Mouse (Mus musculus) CH12.LX (cell line): ENCODE measurements at regions not wholly inside any gene's neighbourhood (a gene's known extent, or its start where the extent isn't known, plus 50 kb on each side); places are given as distances from the start of the nearest gene placed in this dataset.

Experiments used
- BHLHE40 ChIP-seq: IDR thresholded peaks from 2 replicates; pipeline ENCODE4 v1.6.1; 2011; ENCODE audit warnings: mild to moderate bottlenecking, low read depth, low read length, improper control_type of control experiment
- CTCF ChIP-seq, 2 experiments: IDR thresholded peaks in 1 of 2; conservative IDR thresholded peaks in 1 of 2; 2 replicates each; pipeline ENCODE4 v1.5.1; 2011 to 2012; ENCODE audit warnings: low read depth in 2 of 2, low read length in 2 of 2, improper control_type of control experiment in 1 of 2, inconsistent platforms in 1 of 2, mild to moderate bottlenecking in 1 of 2, moderate library complexity in 1 of 2
- POLR2A ChIP-seq: IDR thresholded peaks from 2 replicates; pipeline ENCODE4 v1.6.1; 2011; ENCODE audit warnings: low read depth, mild to moderate bottlenecking, improper control_type of control experiment, low read length
- RCOR1 ChIP-seq: conservative IDR thresholded peaks from 2 replicates; pipeline ENCODE4 v1.6.1; 2012; ENCODE audit warnings: low read depth, mild to moderate bottlenecking, inconsistent platforms, low read length, improper control_type of control experiment
- ZKSCAN1 ChIP-seq: IDR thresholded peaks from 2 replicates; pipeline ENCODE4 v1.6.1; 2012; ENCODE audit warnings: low read depth, inconsistent platforms, low read length, improper control_type of control experiment, borderline replicate concordance
- ZMIZ1 ChIP-seq: IDR thresholded peaks from 2 replicates; pipeline ENCODE4 v1.6.1; 2012; ENCODE audit warnings: low read depth, mild to moderate bottlenecking, inconsistent platforms, low read length, improper control_type of control experiment

GRCm38 (mm10) chr15:50524841-50525240, 3359.9 kb upstream of the Gm7489 start:
- TF ChIP-seq ZMIZ1: no peak
- TF ChIP-seq POLR2A: no peak
- TF ChIP-seq BHLHE40: no peak
- TF ChIP-seq ZKSCAN1: no peak
- no peak for TF ChIP-seq RCOR1
- no peak for TF ChIP-seq CTCF (conservative IDR thresholded peaks at IDR 0.05 in 1 of 2, IDR thresholded peaks at IDR 0.05 in 1 of 2; ENCODE audit: low read depth in 2 of 2, low read length in 2 of 2)
